Mouse (Mus musculus): ENCODE measurements around the gene Prickle2.

Prickle2 gene

DNA sequence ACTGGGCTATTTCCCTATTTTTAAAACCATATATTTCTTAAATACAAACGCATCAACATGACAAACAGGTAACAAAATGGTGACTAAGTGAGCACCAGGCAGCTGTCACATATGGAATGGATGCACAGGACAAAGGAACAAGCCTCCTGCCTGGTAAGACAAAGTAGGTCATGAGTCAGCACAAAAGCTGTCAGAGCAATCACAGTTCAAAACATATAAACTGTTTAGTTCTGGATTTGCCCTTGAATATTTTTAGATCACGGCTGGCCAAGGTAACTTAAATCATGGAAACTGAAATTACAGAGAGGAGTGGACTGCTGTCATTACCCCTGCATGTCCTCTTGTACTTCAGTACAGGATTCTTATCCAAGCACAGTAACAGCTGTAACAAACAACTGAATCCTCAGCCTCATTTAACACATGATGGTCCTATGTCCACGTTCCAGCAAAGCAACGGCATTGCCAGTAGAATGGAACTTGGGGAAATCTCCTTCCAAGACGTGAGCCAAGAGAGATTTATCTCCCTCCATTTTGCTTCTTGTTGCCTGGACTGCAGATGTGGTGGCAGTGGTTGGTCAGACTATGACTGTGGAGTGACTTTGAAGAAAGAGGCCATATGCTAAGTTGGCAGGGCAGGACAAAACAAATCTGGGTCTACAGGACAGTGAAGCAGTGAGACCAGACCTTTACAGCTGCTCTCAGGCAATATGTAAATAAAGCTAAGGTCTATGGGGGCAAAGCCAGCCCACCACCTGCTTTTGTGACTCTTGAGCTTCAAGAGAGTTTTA lies 185.7 kb downstream of the Prickle2 start:
- DNase-seq (ENCODE audit: low read depth in 2 of 2, low spot score in 2 of 2), result no peak

DNA sequence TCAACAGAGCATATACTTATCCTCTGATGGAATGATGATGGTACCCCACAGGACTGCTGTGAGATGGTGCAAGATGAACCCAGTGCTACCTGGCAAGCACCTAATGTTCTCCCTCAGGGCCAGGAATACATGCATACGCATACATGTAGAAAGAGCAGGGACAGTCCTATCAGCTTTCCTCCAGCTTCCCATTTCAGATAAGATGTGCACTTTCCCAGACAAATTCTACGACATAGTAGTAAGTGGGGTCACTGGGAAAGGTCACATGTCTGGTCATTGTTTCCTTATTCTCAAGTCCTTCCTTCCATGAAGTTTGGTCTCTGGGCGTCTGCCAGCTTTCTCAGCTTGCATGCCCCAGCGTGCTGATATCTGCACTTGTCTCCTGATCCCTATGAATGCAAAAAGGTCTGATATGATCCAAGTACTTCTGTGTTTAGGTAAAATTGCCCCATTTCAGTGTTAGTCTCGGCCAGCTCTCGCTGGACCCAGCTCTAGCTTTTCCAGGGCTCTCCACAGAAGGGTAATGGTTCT lies 187.5 kb downstream of the Prickle2 start:
- no peak for DNase-seq (ENCODE audit: low read depth in 2 of 2, low spot score in 2 of 2)

DNA sequence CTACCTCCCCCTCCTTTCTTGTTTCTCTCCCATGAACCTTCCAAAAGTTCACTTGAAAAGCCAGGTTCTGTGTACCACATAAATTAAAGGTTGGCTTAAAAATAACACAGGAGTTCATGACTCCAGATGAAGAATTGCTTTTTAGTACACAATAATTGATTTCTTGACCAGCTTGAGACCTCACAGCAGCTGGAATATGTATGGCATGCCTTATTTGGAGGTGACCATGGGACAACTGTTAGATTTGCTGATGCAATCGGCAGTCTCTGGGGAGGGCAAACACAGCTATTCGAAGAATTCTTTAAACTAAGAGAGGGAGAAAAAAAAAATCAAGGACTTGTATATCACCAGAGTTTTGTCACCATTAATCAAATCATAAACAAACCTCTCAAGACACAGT lies 189.0 kb downstream of the Prickle2 start:
- DNase-seq (ENCODE audit: low read depth in 2 of 2, low spot score in 2 of 2), result no peak

DNA sequence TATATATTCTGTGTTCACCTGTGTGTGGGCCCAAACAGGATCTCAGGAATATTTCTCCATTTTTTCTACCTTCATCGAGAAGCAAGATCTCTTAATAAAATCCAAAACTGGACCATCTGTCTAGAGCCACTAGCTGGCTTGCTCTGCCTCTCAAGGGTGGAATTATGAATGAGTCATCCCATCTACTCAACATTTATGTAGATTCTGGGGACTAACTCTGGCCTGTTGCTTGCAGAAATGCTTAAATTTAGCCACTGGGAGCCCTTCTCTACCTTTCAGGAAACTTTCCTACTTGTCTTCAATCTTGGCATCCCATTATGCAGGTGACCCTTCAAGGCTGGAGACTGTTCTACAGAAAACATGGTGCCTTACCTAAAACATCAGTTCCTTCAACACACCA lies 194.0 kb downstream of the Prickle2 start:
- no peak for DNase-seq (ENCODE audit: low read depth in 2 of 2, low spot score in 2 of 2)

DNA sequence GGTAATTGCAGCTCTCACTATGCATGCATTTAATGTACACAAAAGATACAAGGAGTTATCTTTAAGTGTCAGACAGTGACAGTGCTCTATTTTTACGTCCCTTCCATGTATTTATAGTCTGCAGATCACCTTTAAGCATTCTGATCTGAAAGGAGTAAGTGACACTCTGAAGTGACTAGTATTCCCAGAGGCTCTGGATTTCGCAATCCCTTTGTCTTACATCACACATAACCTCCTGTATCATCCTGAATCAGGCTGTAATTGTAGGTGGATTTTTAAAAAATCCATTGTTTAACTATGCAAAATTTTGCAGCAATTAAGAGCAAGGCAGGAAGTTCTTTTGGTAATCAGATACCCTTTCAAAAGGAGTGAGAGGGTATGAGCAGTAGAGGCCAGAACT lies 196.2 kb downstream of the Prickle2 start:
- DNase-seq (ENCODE audit: low read depth in 2 of 2, low spot score in 2 of 2), result no peak

DNA sequence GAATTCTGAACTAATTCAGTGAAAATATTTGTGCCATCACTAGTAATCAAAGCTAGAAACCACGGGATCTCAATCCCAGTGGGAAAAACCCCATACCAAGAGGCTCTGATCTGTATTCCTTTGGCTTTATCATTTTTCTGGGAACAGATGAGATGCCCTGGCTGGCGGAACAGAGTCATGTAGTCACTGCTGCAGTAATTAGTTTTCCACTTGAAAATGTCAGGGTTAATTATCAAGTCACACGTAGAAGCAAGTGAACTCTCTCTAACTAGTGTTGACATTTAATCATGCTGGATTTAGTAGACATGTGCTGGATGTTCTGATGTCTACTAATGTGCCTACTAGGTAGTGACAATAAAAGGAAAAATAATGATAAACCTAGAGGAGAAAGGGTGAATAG lies 199.7 kb downstream of the Prickle2 start:
- DNase-seq (ENCODE audit: low read depth in 2 of 2, low spot score in 2 of 2), result no peak

DNA sequence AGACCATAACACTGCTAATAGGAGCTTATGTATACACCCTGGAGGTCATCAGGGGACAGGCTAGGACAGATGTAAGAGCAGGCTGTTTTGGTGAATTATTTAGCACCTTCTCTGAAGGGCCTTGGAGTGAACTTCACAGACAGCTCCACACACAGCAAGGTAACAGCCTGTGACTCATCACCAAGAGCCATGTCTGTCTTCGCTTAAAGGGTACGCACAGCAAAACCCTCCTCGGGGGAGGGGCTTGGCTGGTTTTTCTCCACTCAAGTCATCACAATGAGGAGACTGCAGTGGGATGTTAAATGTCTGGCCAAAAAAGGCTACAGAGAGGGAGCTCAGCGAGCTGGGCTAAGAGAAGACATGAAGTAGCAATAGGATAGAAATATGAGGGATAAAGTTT lies 206.5 kb downstream of the Prickle2 start:
- DNase-seq (ENCODE audit: low read depth in 2 of 2, low spot score in 2 of 2), result no peak

DNA sequence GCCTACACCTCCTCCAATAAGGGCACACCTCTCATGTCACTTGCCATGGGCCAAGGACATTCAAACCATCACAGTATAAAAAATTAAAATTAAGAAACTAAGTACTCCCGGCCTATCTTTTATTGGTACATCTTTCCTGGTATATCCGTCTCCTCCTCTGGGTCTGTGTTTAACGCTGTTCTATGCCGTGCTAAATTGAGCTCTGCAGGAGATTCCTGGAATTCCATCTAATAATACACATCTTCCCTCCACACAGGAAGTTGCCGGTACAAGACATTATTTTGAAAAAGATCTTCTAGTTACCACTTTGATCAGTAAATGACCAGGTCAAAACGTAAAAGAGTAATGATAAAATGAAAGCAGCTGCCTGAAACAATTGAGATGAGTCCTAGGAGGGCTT lies 207.4 kb downstream of the Prickle2 start:
- DNase-seq (ENCODE audit: low read depth in 2 of 2, low spot score in 2 of 2), result no peak

DNA sequence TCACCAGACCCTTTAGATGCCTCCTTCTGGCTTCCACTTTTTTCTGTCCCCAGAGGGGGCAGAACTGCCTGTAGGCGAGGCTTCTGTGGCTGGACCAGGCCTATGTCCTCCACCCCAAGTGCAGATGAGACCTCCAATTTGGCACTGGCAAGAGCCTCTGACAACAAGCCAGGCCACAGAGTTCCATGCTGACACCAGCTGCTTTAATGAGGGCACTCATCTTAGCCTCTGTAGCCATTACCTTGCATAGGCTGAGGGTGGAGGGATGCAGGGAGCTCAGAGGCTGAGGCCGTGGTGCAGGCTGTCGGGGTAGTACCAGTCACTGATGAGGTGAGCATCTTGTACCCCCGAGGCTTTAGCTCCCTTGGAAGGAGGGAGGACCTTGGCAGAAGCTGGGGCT lies 208.7 kb downstream of the Prickle2 start:
- DNase-seq (ENCODE audit: low read depth in 2 of 2, low spot score in 2 of 2), result no peak

DNA sequence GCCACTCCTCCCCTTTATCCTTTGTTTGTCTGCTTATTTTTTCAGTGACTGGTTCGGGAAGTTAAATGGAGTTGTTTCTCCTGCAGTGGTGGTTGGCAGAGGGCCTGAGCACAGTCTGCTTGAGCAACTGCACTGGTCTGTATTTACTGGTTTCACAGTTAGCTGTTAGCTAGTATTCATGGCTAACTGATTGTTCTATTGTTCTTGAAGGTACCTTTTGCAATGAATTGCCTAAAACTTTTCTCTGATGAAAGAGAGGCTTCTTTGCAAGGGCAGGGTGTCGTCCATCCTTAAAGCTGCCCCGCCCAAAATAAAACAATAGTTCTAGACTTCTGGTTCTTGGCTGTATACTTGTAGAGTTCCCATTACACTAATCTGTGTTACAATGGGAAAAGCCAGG lies 210.5 kb downstream of the Prickle2 start:
- no peak for DNase-seq (ENCODE audit: low read depth in 2 of 2, low spot score in 2 of 2)

DNA sequence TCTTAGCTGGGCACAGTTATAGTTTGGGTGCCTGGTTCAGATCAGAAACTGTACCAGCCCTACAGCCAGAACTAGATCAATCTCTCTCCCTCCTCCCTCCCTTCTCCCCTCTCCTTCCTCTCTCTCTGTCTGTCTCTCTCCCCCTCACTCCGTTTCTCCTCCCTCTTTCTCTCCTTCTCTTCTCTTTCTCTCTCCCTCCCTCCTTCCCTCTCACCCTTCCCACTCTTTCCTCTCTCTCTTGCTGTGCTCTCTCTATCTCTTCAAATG lies 224.3 kb downstream of the Prickle2 start:
- DNase-seq (ENCODE audit: low read depth in 2 of 2, low spot score in 2 of 2), result no peak

DNA sequence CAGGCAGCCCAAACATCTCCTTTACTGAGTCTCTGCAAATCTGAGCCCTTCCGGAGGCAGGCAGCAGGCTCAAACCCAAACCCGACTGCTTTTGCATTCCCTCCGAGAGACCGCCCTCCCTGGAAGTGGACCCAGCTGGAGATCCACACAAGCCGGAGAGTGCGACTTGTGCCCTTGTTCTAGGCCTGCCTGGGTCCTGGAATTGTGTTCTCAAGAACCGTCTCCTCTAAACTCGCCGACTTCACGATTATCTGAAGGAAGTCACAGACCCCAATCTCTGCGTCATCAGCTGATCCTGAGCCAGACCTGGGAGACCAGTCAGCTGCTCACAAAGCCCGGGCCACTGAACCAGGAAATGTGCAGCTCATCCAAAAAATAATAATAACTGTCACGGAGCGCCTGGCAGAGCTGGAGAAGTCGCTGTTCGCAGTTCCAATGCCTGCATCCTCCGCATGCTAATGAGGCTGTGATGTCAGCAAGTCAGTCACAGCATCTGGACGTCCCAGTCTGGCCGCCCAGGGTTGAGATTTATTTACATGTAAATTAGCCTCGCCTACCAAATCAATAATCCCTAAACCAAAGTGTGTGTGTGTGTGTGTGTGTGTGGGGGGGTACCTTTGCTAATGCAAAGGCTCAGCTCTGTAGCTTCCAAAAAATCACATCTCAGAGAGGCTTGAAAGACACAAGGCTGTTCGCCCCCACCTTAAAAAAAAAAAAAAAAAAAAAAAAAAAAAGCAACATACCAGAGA lies 224.8 kb downstream of the Prickle2 start:
- no peak for DNase-seq (ENCODE audit: low read depth in 2 of 2, low spot score in 2 of 2)

DNA sequence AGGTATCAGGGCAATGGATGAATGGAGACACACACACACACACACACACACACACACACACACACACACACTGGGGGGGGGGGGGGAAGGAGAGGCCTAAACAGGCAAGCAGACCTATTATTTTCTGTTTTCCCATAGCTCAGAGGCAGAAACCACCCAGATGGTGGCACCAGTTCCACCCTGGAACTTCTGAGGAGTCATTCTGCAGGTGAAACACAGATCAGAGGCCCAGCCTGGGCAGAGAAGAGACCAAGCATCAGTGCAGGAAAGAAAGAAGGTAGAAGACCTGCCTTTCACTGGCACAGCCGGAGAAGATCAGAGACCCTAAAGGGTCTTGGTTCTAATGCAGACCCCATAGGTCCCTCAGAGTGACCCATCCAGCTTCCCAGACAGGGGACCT lies 227.3 kb downstream of the Prickle2 start:
- no peak for DNase-seq (ENCODE audit: low read depth in 2 of 2, low spot score in 2 of 2)

DNA sequence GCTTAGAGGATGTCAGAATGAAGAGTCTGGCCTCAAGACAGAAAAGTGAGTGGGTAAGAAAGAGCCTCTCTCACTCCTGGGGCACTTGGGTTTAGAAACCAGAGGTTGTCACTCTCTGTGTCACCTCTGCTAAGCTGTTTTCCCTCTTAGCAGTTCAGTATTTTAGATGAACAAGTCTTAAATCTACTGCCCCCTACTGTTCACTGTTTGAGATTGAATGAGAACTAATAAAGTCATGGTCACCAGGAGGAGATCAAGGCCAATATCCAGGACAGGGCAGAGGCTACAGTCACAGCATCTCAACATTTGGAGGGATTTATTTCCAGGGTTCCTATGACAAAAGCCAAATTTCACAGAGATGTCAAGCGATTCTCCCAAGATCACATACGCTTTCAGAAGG lies 228.3 kb downstream of the Prickle2 start:
- DNase-seq (ENCODE audit: low read depth in 2 of 2, low spot score in 2 of 2), result no peak

DNA sequence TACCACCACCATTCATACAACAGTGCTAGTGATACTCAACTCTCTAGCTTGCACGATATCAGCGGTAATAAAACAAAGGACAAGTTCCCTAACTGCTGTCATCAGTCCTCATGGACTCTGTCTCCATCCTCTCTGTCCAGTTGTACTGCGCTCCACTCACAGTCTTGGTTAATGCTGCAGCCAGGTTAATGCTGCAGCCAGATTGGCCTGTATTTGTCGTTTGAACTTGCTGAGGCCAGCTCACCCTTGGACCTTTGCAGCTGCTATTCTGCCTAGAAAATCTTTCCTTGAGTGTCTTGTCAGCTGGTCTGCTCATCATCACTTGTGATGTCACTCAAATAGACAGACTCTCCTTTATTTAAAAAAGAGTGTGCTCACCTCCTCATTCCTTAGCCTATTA lies 236.5 kb downstream of the Prickle2 start:
- no peak for DNase-seq (ENCODE audit: low read depth in 2 of 2, low spot score in 2 of 2)

DNA sequence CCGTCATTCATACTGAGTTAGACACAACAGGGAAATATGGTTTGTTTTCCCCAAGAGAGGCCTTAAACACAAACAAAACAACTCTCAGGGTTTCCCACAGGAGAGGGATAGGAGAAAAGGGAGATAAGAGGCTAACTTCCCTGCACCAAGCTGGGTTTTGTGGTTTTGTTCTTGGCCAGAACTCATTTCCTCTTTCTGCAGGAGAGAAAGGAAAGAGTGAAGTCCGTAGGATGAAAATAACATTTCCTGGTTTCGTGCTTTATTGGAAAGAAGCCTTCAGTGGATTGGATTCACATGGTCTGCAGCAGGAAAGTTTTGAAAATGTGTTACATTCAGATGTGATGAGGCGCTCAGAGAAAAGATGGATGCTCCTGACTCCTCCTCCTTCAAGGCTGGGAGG lies 237.1 kb downstream of the Prickle2 start:
- DNase-seq (ENCODE audit: low read depth in 2 of 2, low spot score in 2 of 2), result no peak

DNA sequence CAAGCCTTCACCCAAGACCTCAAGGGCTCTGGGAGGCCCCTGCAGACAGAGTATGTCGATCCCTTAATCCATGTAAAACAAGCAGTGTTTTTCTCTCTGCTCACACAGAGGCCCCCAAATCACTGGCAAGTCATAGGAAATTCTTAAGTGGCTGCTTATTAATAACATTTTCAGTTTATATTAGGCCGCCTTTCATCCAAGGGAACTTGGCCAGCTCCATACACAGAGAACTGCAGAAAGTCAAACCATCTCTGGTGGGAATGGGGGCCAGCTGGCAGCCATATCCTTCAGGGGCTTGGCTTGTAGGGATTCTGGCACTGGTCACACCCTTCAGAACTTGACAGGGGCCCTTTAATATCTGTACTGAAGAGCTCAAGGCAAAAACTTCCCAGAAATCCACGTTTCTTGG lies 237.6 kb downstream of the Prickle2 start:
- DNase-seq (ENCODE audit: low read depth in 2 of 2, low spot score in 2 of 2), result no peak

DNA sequence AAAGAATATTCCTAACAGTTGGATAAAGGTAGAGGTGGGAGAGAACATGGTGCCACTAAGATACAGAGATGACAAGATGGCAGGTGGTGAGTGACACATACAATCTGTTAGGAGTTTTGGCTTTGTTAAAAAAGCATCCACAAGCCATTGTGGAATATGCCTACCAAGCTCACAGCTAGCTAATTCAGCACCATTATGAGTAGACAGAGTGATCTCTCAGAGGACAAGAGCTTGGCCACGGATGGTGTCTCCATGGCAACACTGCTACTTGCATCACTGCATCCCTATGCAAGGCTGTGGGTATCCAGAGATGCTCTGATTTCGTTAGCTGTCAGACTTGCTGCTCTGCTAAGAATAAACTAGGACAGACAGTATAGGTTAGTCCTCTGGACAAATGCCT lies 238.6 kb downstream of the Prickle2 start:
- no peak for DNase-seq (ENCODE audit: low read depth in 2 of 2, low spot score in 2 of 2)

DNA sequence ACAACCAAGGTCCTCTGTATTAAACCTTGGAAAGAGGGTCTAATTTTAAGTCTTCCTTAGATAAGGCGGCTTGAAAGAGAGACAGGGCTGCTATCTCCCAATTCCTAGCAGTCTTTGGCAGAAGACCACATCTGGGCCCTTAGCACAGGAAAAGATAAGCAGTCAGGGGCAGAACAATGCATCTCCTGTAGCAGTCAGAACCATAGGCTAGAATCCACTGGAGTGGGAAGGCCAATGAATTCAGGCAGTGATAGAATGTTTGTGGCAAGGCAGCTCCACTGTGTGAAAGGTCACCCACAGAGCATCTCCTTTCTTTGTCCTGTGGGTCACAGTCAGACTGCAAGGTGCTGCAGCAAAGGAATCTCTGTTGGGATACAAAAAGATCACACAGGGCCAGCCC lies 240.3 kb downstream of the Prickle2 start:
- DNase-seq (ENCODE audit: low read depth in 2 of 2, low spot score in 2 of 2), result no peak

DNA sequence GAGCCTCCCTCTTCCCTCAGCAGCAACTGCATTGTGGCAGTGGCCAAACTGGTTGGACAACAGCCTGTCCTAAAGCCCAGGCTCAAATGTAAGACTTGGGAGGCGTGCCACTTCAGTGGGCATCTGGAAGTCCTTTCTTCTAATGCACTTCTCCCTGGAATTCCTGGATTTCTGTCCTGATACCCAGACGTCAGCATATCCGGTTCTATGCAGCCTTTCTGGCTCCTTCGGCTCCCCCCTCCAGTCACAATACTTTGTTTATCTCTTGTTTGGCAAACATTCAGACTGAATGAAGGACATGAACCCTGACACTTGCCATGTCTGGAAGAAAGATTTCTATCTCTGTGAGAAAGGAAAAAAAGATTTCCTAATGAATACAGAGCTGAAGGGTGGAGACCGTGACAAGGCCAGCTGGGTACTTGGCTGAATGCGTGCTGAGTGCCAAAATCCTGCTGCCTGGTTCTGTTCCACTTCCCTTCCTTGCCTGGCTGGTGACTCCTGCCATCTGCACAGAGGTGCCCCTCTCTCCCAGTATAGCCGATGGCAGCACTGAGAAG lies 241.1 kb downstream of the Prickle2 start:
- no peak for DNase-seq (ENCODE audit: low read depth in 2 of 2, low spot score in 2 of 2)

DNA sequence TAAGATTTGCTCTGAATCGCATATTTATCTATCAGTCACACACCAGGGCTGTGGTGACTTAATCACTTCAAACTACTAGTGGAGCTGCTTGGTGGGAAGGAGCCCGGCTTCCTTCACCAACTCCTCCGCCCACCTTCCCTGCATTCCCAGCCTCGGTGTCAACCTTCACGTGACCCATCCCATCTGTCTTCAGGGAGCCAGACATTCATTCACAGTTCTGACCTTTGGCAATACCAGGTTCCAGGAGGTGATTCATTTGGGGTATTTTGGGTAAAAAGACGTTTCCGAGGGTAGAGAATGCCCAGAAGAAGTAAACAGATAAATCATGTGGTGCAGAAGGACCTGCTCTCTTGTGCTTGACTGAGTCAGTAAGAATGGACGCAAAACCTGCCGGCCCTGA lies 242.2 kb downstream of the Prickle2 start:
- no peak for DNase-seq (ENCODE audit: low read depth in 2 of 2, low spot score in 2 of 2)

DNA sequence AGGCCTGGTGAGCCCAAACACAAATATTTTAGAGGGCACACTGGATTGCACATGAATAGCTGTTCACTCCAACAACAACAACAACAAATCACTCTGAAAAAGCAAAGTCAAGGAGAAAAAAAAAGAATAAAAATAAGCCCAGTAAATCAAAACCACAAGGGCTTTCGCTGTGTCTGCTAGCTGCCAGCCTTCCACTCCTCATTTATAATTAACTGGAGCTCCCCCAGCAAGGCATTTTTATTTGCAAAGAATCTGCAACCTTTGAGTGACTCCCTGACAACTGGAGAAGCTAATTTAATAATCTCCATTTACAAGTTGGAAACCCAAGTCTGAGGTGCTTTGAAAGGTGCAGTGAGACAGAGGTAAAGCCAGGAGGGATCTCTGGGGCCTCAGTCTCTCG lies 245.2 kb downstream of the Prickle2 start:
- DNase-seq (ENCODE audit: low read depth in 2 of 2, low spot score in 2 of 2), result no peak

DNA sequence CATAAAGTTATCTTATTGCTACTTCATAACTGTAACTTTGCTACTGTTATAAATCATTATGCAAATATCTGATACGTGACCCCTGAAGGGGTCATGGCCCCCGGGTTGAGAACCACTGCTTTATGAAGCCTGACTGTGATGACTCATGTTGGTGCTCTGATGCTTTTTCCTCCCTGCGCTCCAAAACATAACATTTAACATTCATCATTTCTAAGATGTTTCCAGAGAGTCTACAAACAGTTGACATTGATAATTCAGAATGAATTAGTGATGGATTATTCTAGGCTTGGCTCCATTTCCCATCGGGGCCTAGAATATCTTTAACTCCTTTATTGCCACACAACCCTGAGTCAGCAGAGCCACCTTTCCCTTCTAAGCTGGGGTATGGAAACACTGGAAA lies 247.9 kb downstream of the Prickle2 start:
- no peak for DNase-seq (ENCODE audit: low read depth in 2 of 2, low spot score in 2 of 2)

Data from CD8-positive naive resting alpha-beta T cell, adult 2 months (primary cell).